Mouse (Mus musculus) neural tube, embryonic 11.5 days (tissue): ENCODE data around the gene Noc2l. TPM values are rescaled to one million over a fixed set of nuclear protein-coding genes. Genes with fewer than 3 reads are reported as not detected.

Experiments used
- ATAC-seq: fragments of 200-750 bp; cut with Nextera tagmentation; 2 replicates; pipeline ENCODE4 v1.8.0; 2017; ENCODE audit warnings: moderate number of reproducible peaks, mild to moderate bottlenecking, moderate TSS enrichment, moderate library complexity; ENCODE audit not compliant: insufficient read depth, low FRiP score, low TSS enrichment
- DNase-seq: peaks from one replicate; pipeline ENCODE4 v3.0.0-alpha.2; 2015; ENCODE audit warnings: low spot score
- H3K27ac ChIP-seq: fragments of 300-500 bp; sonication (generic); 2 replicates; pipeline ENCODE4 v1.5.1; 2014; ENCODE audit warnings: low read depth, mild to moderate bottlenecking, low read length
- H3K27me3 ChIP-seq: fragments of 300-500 bp; sonication (generic); 2 replicates; pipeline ENCODE4 v1.6.1; 2014; ENCODE audit warnings: mild to moderate bottlenecking, low read length, mixed read lengths; ENCODE audit not compliant: control insufficient read depth, insufficient read depth
- H3K36me3 ChIP-seq: fragments of 300-500 bp; sonication (generic); 2 replicates; pipeline ENCODE4 v1.6.1; 2014; ENCODE audit warnings: mild to moderate bottlenecking, low read length, moderate library complexity, mixed read lengths; ENCODE audit not compliant: control insufficient read depth, insufficient read depth
- H3K4me1 ChIP-seq: fragments of 300-500 bp; sonication (generic); 2 replicates; pipeline ENCODE4 v1.6.1; 2014; ENCODE audit warnings: low read length, mixed read lengths; ENCODE audit not compliant: control insufficient read depth, insufficient read depth
- H3K4me2 ChIP-seq: fragments of 300-500 bp; sonication (generic); 2 replicates; pipeline ENCODE4 v1.6.1; 2014; ENCODE audit warnings: low read depth, mild to moderate bottlenecking, moderate library complexity
- H3K4me3 ChIP-seq: fragments of 300-500 bp; sonication (generic); 2 replicates; pipeline ENCODE4 v1.5.1; 2014; ENCODE audit warnings: low read depth, low read length
- H3K9ac ChIP-seq: fragments of 300-500 bp; sonication (generic); 2 replicates; pipeline ENCODE4 v1.6.1; 2014; ENCODE audit warnings: mild to moderate bottlenecking, low read length
- H3K9me3 ChIP-seq: fragments of 300-500 bp; sonication (generic); 2 replicates; pipeline ENCODE4 v1.6.1; 2016; ENCODE audit warnings: low read length; ENCODE audit not compliant: control insufficient read depth
- WGBS: fragments of 180-500 bp; shearing (Covaris S2); extraction: QIAGEN DNeasy Blood & Tissue Kit; methylation state at CpG from one replicate; pipeline ENCODE4 v1.1.7; 2014; 5-methylcytosine and 5-hydroxymethylcytosine counted together
- polyA plus RNA-seq: library from polyadenylated mRNA; unstranded; fragments of >200 nt; fragmentation: Nextera tagmentation; extraction: Ambion mirVana; gene quantifications from 2 replicates; pipeline ENCODE4 v1.2.1, GENCODE M21; 2014

Gene Noc2l
- polyA plus RNA-seq, 1 experiment from 2014 or later, result 75.3 TPM

DNA sequence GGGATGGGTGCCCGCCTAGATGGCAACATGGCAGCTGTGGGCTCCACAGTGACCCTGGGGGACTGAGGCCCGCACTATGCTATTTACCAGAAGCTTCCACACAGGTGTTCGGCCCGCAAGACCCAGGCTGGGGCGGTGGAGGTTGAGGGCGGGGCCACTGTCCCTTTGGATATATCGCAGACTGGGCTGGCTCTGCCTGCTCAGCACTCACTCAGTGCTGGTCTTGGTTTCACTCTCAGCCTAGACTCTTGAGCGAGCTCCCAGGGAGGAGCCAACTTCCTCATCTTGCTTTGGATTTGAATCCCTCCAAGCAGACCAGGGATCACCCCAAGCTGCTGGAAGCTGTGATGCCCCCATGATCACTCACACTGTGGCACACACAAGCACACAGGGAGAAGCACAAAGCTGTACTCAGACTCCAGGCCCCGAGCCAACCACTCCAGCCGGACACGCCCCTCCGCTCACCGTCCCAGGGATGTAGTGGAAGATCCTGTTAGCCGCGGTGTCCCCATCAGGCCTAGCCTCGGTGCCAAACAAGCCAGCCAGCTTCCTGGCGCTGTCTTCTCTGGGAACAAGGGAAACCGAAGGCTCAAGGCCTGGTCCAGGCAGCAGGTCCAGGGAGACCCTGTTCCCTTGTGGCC is 7.9 kb upstream of the Noc2l start:
- Histone ChIP-seq H3K9me3 (no peaks in the 10 kb centered on the region), H3K4me1 (no peaks in the 10 kb centered on the region), H3K27ac (no peak overlapping the region), H3K9ac (no peak overlapping the region), H3K4me2 (no peak overlapping the region), H3K27me3 (no peaks in the 10 kb centered on the region), H3K36me3 (peaks cover 11% of the 10 kb centered on the region), H3K4me3 (no peak overlapping the region)
- WGBS, result 40% methylated on average over 18 of the region's 18 CpGs
- ATAC-seq, result no peak
- no peak for DNase-seq

DNA sequence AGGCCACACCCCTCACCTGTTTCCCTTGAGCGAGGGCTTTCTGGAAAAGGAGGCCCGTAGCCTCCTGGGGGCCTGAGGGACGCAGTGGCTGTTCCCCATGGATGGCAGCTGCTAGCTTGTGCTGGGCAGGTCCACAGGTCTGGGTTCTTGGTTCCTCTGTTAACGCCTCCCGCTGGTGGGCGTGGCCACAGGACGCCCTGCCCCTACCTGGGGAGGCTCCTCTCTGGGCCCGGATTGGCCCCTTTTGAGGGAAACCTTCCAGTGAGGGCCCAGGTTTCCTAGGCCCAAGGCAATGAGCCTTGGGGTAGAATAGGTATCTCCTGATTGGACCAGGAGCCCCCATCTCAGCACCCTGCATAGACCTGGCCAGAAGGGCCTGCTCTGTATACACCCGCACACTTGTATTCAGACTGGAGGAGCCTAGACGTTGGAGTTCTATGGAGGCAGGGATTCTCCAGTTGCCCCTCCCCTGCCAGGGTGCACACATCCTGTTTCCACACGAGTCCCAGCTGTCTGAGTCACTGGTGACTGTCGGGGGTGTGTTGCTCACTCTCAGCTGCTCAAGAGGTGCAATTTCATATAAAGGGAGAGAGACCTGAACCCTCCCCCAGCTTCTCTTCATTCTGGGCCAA is 7.3 kb upstream of the Noc2l start:
- ATAC-seq (no peak), DNase-seq (no peak)
- H3K27ac ChIP-seq, result no peak overlapping the region
- WGBS, result 26% methylated on average over 12 of the region's 12 CpGs
- H3K9me3 ChIP-seq, result no peaks in the 10 kb centered on the region
- H3K4me1 ChIP-seq, result 0 out of 2 replicates have a peak, but pooled peaks cover 2% of the 10 kb centered on the region
- H3K4me2 ChIP-seq, result no peak overlapping the region
- H3K27me3 ChIP-seq, result no peaks in the 10 kb centered on the region
- no peak overlapping the region for H3K4me3 ChIP-seq
- H3K36me3 ChIP-seq, result peaks cover 13% of the 10 kb centered on the region
- no peak overlapping the region for H3K9ac ChIP-seq

DNA sequence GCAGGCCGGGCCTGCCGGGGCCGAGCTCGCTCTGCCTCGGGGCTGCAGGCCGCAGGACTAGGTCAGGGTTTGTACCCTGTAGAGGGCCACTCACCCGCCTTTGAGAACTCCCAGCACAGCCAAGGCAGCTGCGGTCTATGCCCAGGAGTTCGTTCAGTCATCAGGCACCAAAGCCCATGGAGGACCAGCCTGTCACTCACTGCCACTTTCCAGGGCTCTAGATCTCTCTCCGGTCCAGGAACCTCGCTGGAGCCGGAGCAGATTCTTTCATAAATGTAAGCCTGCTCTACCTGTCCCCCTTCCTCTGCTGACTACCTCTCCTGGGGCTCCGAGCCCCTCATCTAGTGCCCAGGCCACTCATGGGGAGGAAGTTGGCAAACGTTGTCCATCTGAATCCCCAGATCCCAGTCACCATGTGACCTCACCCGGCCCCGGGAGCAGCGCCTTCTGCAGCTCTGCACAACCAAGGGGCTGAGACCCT is 1.7 kb upstream of the Noc2l start:
- 2% methylated on average over 16 of the region's 17 CpGs for WGBS
- peak overlapping the region; percentile 82 for H3K9ac ChIP-seq
- ATAC-seq (no peak), DNase-seq (peak; percentile 52)
- peak overlapping the region; percentile 79 for H3K4me3 ChIP-seq
- peak overlapping the region; percentile 52 for H3K4me2 ChIP-seq
- no peaks in the 10 kb centered on the region for H3K9me3 ChIP-seq
- H3K36me3 ChIP-seq, result peaks cover 19% of the 10 kb centered on the region
- H3K4me1 ChIP-seq, result peaks cover 11% of the 10 kb centered on the region; the same call in 1 of the 2 replicates
- H3K27ac ChIP-seq, result peak overlapping the region; percentile 79
- no peaks in the 10 kb centered on the region for H3K27me3 ChIP-seq

DNA sequence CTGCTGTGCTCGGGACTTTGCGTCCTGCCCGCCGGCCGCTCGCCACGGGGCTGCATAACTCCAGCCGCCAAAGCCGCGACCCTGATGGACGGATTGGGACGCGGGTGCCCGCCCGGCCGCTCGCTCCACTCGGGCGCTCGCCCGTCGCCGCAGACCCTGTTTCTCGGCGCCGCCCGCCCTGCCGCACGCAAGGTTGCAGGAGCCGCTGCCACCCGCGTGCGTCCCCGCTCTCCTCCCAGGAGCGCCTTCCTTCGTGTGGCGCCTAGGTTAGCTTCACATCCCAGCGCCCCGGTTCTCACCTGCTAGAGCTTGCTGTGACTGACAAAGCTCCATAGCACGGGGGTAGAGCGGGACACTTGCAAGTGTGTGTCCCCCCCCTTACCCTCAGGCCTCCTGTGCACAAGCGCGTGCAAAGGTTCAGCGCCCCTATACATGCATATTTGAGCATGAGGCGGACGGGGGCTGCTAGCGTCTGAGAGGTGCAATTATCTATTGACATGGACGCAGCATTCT is 1.1 kb upstream of the Noc2l start, which contains the start of gene Plekhn1:
TSS of gene Plekhn1 (minus strand) at position 157 of the 513 bp plus-strand sequence.
- Histone ChIP-seq H3K9ac (peak within 1 kb of the TSS; percentile 82), H3K36me3 (peaks cover 23% of the 10 kb centered on the region)
- WGBS, result under 1% methylated on average over 40 of the region's 48 CpGs

DNA sequence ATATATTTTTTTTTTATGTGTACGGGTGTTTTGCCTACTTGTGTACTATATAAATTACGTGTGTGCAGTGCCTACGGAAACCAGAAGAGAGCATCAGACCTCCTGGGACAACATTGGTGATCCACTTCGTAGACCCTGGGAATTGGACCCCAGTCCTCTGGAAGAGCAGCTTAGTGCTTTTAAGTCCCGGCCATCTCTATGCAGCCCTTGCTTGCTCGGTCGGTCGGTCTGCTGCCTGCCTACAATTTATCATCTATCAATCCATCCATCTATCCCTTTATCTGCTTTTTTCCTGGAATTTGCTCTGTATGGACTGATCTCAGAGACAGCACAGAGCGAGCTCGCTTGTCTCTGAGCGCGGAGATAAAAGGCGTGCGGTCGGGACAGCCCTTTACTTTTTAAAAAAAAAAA is 445 bp upstream of the Noc2l start:
- ATAC-seq (peak; percentile 39; the same call in 1 of the 2 replicates), DNase-seq (no peak)
- Histone ChIP-seq H3K9me3 (no peaks in the 10 kb centered on the region), H3K27me3 (no peaks in the 10 kb centered on the region), H3K4me3 (peak overlapping the region; percentile 79), H3K9ac (peak overlapping the region; percentile 67), H3K27ac (peak overlapping the region; percentile 44; the same call in 1 of the 2 replicates), H3K36me3 (peaks cover 24% of the 10 kb centered on the region), H3K4me2 (peak overlapping the region; percentile 52), H3K4me1 (peaks cover 11% of the 10 kb centered on the region; the same call in 1 of the 2 replicates)
- under 1% methylated on average over 15 of the region's 15 CpGs for WGBS

More for the DNA sequence above, 1.1 kb upstream of the Noc2l start, which contains the start of gene Plekhn1:
- ATAC-seq (peak; percentile 48), DNase-seq (peak; percentile 88)
- peak within 1 kb of the TSS; percentile 79 for H3K4me3 ChIP-seq
- no peaks in the 10 kb centered on the region for H3K27me3 ChIP-seq
- peak within 1 kb of the TSS; percentile 79 for H3K27ac ChIP-seq
- H3K4me2 ChIP-seq, result peak within 1 kb of the TSS; percentile 52
- H3K9me3 ChIP-seq, result no peaks in the 10 kb centered on the region
- peaks cover 11% of the 10 kb centered on the region; the same call in 1 of the 2 replicates for H3K4me1 ChIP-seq

DNA sequence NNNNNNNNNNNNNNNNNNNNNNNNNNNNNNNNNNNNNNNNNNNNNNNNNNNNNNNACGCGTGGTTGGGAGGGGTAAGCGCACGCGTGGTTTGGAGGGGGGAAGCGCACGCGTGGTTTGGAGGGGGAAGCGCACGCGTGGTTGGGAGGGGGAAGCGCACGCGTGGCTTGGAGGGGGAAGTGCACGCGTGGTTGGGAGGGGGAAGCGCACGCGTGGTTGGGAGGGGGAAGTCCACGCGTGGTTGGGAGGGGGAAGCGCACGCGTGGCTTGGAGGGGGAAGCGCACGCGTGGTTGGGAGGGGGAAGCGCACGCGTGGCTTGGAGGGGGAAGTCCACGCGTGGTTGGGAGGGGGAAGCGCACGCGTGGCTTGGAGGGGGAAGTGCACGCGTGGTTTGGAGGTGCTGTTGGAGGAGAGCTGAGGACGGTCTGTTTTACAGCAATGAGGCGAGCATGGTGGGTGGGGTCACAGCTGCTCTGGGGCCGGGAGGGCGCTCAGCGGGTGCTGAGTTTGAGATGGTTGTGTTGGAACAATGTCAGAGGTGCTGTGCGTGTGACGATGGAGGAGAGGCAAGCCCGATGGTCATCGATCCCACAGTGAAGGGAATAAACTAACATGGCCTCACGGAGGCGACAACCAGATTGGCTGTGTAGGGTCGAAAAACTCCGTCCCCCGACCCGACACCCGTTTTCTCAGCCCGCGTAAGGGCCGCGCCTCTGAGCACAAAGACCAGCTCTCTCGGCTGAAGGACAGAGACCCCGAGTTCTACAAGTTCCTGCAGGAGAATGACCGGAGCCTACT is 1.0 kb downstream of the Noc2l start:
- Histone ChIP-seq H3K9me3 (no peaks in the 10 kb centered on the region), H3K27me3 (no peaks in the 10 kb centered on the region), H3K9ac (peak overlapping the region; percentile 67), H3K36me3 (peaks cover 31% of the 10 kb centered on the region), H3K4me2 (peak overlapping the region; percentile 52), H3K4me3 (peak overlapping the region; percentile 79), H3K27ac (no peak overlapping the region; the same call in 1 of the 2 replicates), H3K4me1 (peaks cover 11% of the 10 kb centered on the region; the same call in 1 of the 2 replicates)
- ATAC-seq (no peak), DNase-seq (peak; percentile 20)
- whole genome bisulfite sequencing, result 21% methylated on average over 52 of the region's 60 CpGs

DNA sequence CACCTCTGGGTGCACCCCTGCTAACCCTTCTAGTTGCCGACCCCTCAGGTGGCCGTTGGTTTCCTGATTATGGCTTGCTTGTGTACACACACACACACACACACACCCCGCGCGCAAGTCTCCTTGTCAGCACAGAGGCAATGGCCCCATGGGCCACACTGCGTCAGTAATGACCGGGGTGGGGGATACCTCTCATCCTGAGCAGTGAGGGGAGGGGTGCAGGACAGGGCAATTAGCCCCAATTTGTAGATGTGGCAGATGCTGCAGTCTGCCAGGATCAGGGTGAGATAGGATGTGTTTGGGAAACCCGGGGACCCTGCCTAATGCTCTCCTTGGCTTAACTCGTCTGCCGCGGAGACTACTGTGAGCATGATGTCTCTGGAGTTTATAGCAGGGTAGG is 13.8 kb downstream of the Noc2l start:
- Histone ChIP-seq H3K27ac (no peak overlapping the region), H3K4me3 (no peak overlapping the region), H3K36me3 (peaks cover 18% of the 10 kb centered on the region), H3K27me3 (peaks cover 13% of the 10 kb centered on the region), H3K4me2 (no peak overlapping the region), H3K4me1 (no peaks in the 10 kb centered on the region), H3K9me3 (no peaks in the 10 kb centered on the region), H3K9ac (no peak overlapping the region)
- WGBS, result 67% methylated on average over 11 of the region's 11 CpGs
- ATAC-seq (peak; percentile 21; the same call in 1 of the 2 replicates), DNase-seq (no peak)

DNA sequence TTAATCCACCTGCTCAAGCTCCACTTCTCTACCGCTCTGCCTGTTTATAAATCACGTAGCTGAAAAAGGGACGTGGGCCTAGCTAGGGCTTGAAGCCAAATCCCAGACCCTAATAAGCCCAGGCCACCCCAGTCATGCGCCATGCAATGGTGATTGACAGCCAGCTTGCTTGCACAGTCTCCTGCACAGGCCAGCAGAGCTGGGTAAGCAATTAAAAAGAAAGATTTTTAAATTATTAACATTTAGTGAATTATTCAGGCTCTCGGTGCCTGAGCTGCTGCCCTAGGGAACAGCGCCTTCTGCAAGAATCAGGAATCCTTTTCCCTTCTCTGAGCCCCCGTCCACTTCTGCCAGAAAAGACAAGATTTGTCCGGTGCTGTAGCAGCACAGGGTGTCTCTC is 15.3 kb downstream of the Noc2l start:
- H3K27me3 ChIP-seq, result peaks cover 26% of the 10 kb centered on the region
- H3K27ac ChIP-seq, result no peak overlapping the region
- WGBS, result 80% methylated on average over 8 of the region's 8 CpGs
- no peak overlapping the region for H3K4me2 ChIP-seq
- H3K36me3 ChIP-seq, result peaks cover 11% of the 10 kb centered on the region
- ATAC-seq (no peak), DNase-seq (no peak)
- H3K9me3 ChIP-seq, result no peaks in the 10 kb centered on the region
- no peak overlapping the region for H3K4me3 ChIP-seq
- no peaks in the 10 kb centered on the region for H3K4me1 ChIP-seq
- no peak overlapping the region for H3K9ac ChIP-seq
